Mouse (Mus musculus) layer of hippocampus, adult 9-11 months (tissue): ENCODE data around the gene Zfp105.

Source experiments
- DNase-seq: peaks from one replicate; pipeline ENCODE4 v3.0.0; 2022

Gene Zfp105

GRCm38 (mm10) chr9:122922936-122923381 is at the start of gene Zfp105:
TSS of gene Zfp105 (plus strand) at chr9:122923072.
- peak; percentile 66 for DNase-seq

- no peak for DNase-seq
Observed at GRCm38 (mm10) chr9:122874653-122875052, 48.2 kb upstream of the Zfp105 start.

- no peak for DNase-seq
Observed at GRCm38 (mm10) chr9:122875145-122875544, 47.7 kb upstream of the Zfp105 start.

GRCm38 (mm10) chr9:122885385-122885784 is 37.5 kb upstream of the Zfp105 start, which contains the start of gene Zkscan7:
TSS of gene Zkscan7 (plus strand) at chr9:122885685.
- no peak for DNase-seq

GRCm38 (mm10) chr9:122886372-122887179 is 36.3 kb upstream of the Zfp105 start:
- peak; percentile 57 for DNase-seq

GRCm38 (mm10) chr9:122901047-122901446 is 21.8 kb upstream of the Zfp105 start:
- no peak for DNase-seq

- DNase-seq, result peak; percentile 28
Observed at GRCm38 (mm10) chr9:122902717-122903535, 19.9 kb upstream of the Zfp105 start.

GRCm38 (mm10) chr9:122922436-122922835 is 436 bp upstream of the Zfp105 start:
- no peak for DNase-seq

- DNase-seq, result no peak
Observed at GRCm38 (mm10) chr9:122928915-122929314, 6.0 kb downstream of the Zfp105 start.

GRCm38 (mm10) chr9:122950643-122951475 is 28.0 kb downstream of the Zfp105 start, which contains the start of the genes 1110059G10Rik and Kif15:
TSS of gene 1110059G10Rik (minus strand) at chr9:122951000.
TSS of gene Kif15 (plus strand) at chr9:122951046.
- DNase-seq, result peak; percentile 92
